Mouse (Mus musculus) intestine, embryonic 15.5 days (tissue): ENCODE results near the gene Gpr15. TPM values are rescaled to one million over a fixed set of nuclear protein-coding genes. Genes with fewer than 3 reads are reported as not detected.

ENCODE experiments used
- ATAC-seq: fragments of 200-750 bp; cut with Nextera tagmentation; 2 replicates; pipeline ENCODE4 v1.8.0; 2017; ENCODE audit warnings: moderate TSS enrichment, moderate library complexity
- H3K27ac ChIP-seq: fragments of 300-500 bp; sonication (generic); 2 replicates; pipeline ENCODE4 v1.5.1; 2015; ENCODE audit warnings: mild to moderate bottlenecking, inconsistent platforms
- H3K27me3 ChIP-seq: fragments of 300-500 bp; sonication (generic); replicated peaks from 2 replicates; pipeline ENCODE4 v1.6.1; 2015; ENCODE audit warnings: inconsistent platforms
- H3K36me3 ChIP-seq: fragments of 300-500 bp; sonication (generic); 2 replicates; pipeline ENCODE4 v1.6.1; 2015; ENCODE audit warnings: inconsistent platforms
- H3K4me1 ChIP-seq: fragments of 300-500 bp; sonication (generic); replicated peaks from 2 replicates; pipeline ENCODE4 v1.6.1; 2015; ENCODE audit warnings: inconsistent platforms
- H3K4me2 ChIP-seq: fragments of 300-500 bp; sonication (generic); replicated peaks from 2 replicates; pipeline ENCODE4 v1.6.1; 2015; ENCODE audit warnings: mild to moderate bottlenecking, inconsistent platforms
- H3K4me3 ChIP-seq: fragments of 300-500 bp; sonication (generic); replicated peaks from 2 replicates; pipeline ENCODE4 v1.5.1; 2015; ENCODE audit warnings: inconsistent platforms
- H3K9ac ChIP-seq: fragments of 300-500 bp; sonication (generic); 2 replicates; pipeline ENCODE4 v1.6.1; 2015; ENCODE audit warnings: inconsistent platforms
- H3K9me3 ChIP-seq: fragments of 300-500 bp; sonication (generic); 2 replicates; pipeline ENCODE4 v1.6.1; 2016; ENCODE audit warnings: inconsistent platforms
- WGBS: fragments of 180-500 bp; shearing (Covaris S2); methylation state at CpG from one replicate; pipeline ENCODE4 v1.1.7; 2015; 5-methylcytosine and 5-hydroxymethylcytosine counted together
- polyA plus RNA-seq: library from polyadenylated mRNA; unstranded; fragments of >200 nt; fragmentation: Nextera tagmentation; extraction: Ambion mirVana; gene quantifications from 2 replicates; pipeline ENCODE4 v1.2.1, GENCODE M21; 2015

The Gpr15 gene
- polyA plus RNA-seq, 1 experiment from 2014 or later, result not detected

- no peak for ATAC-seq
- Histone ChIP-seq H3K9me3 (no peaks in the 10 kb centered on the region), H3K4me1 (no peaks in the 10 kb centered on the region), H3K4me2 (no peak overlapping the region), H3K27me3 (no peaks in the 10 kb centered on the region), H3K27ac (no peak overlapping the region), H3K4me3 (no peak overlapping the region), H3K9ac (no peak overlapping the region), H3K36me3 (0 out of 2 replicates have a peak, but pooled peaks cover 3% of the 10 kb centered on the region)
- WGBS, result 90% methylated on average over 3 of the region's 3 CpGs
Observed at GRCm38 (mm10) chr16:58676633-58677032, 42.2 kb downstream of the Gpr15 start.

GRCm38 (mm10) chr16:58676156-58676555, 42.7 kb downstream of the Gpr15 start:
- Histone ChIP-seq H3K36me3 (0 out of 2 replicates have a peak, but pooled peaks cover 3% of the 10 kb centered on the region), H3K4me3 (no peak overlapping the region), H3K4me2 (no peak overlapping the region), H3K9me3 (no peaks in the 10 kb centered on the region), H3K4me1 (no peaks in the 10 kb centered on the region), H3K27me3 (no peaks in the 10 kb centered on the region), H3K27ac (no peak overlapping the region), H3K9ac (no peak overlapping the region)
- WGBS, result 83% methylated on average over 7 of the region's 7 CpGs
- ATAC-seq, result no peak

- H3K9ac ChIP-seq, result no peak overlapping the region
- H3K27me3 ChIP-seq, result no peaks in the 10 kb centered on the region
- no peak for ATAC-seq
- no peak overlapping the region for H3K4me3 ChIP-seq
- H3K4me2 ChIP-seq, result no peak overlapping the region
- H3K27ac ChIP-seq, result no peak overlapping the region
- H3K9me3 ChIP-seq, result no peaks in the 10 kb centered on the region
- 95% methylated on average over 13 of the region's 13 CpGs for whole genome bisulfite sequencing
- H3K4me1 ChIP-seq, result no peaks in the 10 kb centered on the region
- H3K36me3 ChIP-seq, result 0 out of 2 replicates have a peak, but pooled peaks cover 3% of the 10 kb centered on the region
Observed at GRCm38 (mm10) chr16:58675256-58675655, 43.6 kb downstream of the Gpr15 start.

- Histone ChIP-seq H3K9me3 (no peaks in the 10 kb centered on the region), H3K9ac (no peak overlapping the region), H3K4me1 (no peaks in the 10 kb centered on the region), H3K4me2 (no peak overlapping the region), H3K27ac (no peak overlapping the region), H3K27me3 (no peaks in the 10 kb centered on the region), H3K36me3 (0 out of 2 replicates have a peak, but pooled peaks cover 3% of the 10 kb centered on the region), H3K4me3 (no peak overlapping the region)
- no peak for ATAC-seq
- 93% methylated on average over 15 of the region's 15 CpGs for WGBS
Observed at GRCm38 (mm10) chr16:58673811-58674410, 45.0 kb downstream of the Gpr15 start.

- Histone ChIP-seq H3K9me3 (no peaks in the 10 kb centered on the region), H3K4me1 (no peaks in the 10 kb centered on the region), H3K27ac (no peak overlapping the region), H3K4me2 (no peak overlapping the region), H3K36me3 (0 out of 2 replicates have a peak, but pooled peaks cover 3% of the 10 kb centered on the region), H3K9ac (no peak overlapping the region), H3K4me3 (no peak overlapping the region), H3K27me3 (no peaks in the 10 kb centered on the region)
- 82% methylated on average over 13 of the region's 13 CpGs for WGBS
- no peak for ATAC-seq
Observed at GRCm38 (mm10) chr16:58672396-58672795, 46.5 kb downstream of the Gpr15 start.

- peak overlapping the region; percentile 79; the same call in 1 of the 2 replicates for H3K9ac ChIP-seq
- H3K36me3 ChIP-seq, result 0 out of 2 replicates have a peak, but pooled peaks cover 3% of the 10 kb centered on the region
- H3K4me1 ChIP-seq, result no peaks in the 10 kb centered on the region
- peak overlapping the region; percentile 71 for H3K4me3 ChIP-seq
- 77% methylated on average over 7 of the region's 8 CpGs for WGBS
- H3K9me3 ChIP-seq, result no peaks in the 10 kb centered on the region
- H3K27ac ChIP-seq, result no peak overlapping the region
- H3K27me3 ChIP-seq, result no peaks in the 10 kb centered on the region
- no peak for ATAC-seq
- H3K4me2 ChIP-seq, result peak overlapping the region; percentile 80
Observed at GRCm38 (mm10) chr16:58671212-58671985, 47.5 kb downstream of the Gpr15 start.

GRCm38 (mm10) chr16:58670643-58671042, 48.2 kb downstream of the Gpr15 start:
- Histone ChIP-seq H3K9ac (peak overlapping the region; percentile 79), H3K36me3 (no peaks in the 10 kb centered on the region), H3K9me3 (no peaks in the 10 kb centered on the region), H3K27ac (peak overlapping the region; percentile 86), H3K4me2 (peak overlapping the region; percentile 80), H3K4me1 (no peaks in the 10 kb centered on the region), H3K4me3 (peak overlapping the region; percentile 71), H3K27me3 (no peaks in the 10 kb centered on the region)
- peak; percentile 41 for ATAC-seq
- under 1% methylated on average over 25 of the region's 25 CpGs for WGBS

- peak within 1 kb of the TSS; percentile 71 for H3K4me3 ChIP-seq
- under 1% methylated on average over 51 of the region's 51 CpGs for WGBS
- peak; percentile 99 for ATAC-seq
- peak within 1 kb of the TSS; percentile 79 for H3K9ac ChIP-seq
- H3K36me3 ChIP-seq, result no peaks in the 10 kb centered on the region
- H3K27me3 ChIP-seq, result no peaks in the 10 kb centered on the region
- peak within 1 kb of the TSS; percentile 80 for H3K4me2 ChIP-seq
- H3K9me3 ChIP-seq, result no peaks in the 10 kb centered on the region
- peak within 1 kb of the TSS; percentile 86 for H3K27ac ChIP-seq
- no peaks in the 10 kb centered on the region for H3K4me1 ChIP-seq
Observed at GRCm38 (mm10) chr16:58669917-58670630, 48.8 kb downstream of the Gpr15 start, which contains the start of gene Cpox. Cpox (plus strand) TSS chr16:58670292.

- no peaks in the 10 kb centered on the region for H3K4me1 ChIP-seq
- H3K36me3 ChIP-seq, result no peaks in the 10 kb centered on the region
- H3K27me3 ChIP-seq, result no peaks in the 10 kb centered on the region
- ATAC-seq, result peak; percentile 7
- H3K9ac ChIP-seq, result peak overlapping the region; percentile 79; the same call in 1 of the 2 replicates
- peak overlapping the region; percentile 71; the same call in 1 of the 2 replicates for H3K4me3 ChIP-seq
- 41% methylated on average over 5 of the region's 5 CpGs for WGBS
- H3K9me3 ChIP-seq, result no peaks in the 10 kb centered on the region
- H3K4me2 ChIP-seq, result peak overlapping the region; percentile 80
- H3K27ac ChIP-seq, result peak overlapping the region; percentile 86; the same call in 1 of the 2 replicates
Observed at GRCm38 (mm10) chr16:58669264-58669663, 49.6 kb downstream of the Gpr15 start.

- Histone ChIP-seq H3K27me3 (no peaks in the 10 kb centered on the region), H3K4me3 (no peak overlapping the region), H3K9me3 (no peaks in the 10 kb centered on the region), H3K4me2 (no peak overlapping the region), H3K36me3 (no peaks in the 10 kb centered on the region), H3K9ac (no peak overlapping the region), H3K27ac (0 out of 2 replicates have a peak overlapping the region, but pooled peaks have one; percentile 86), H3K4me1 (no peaks in the 10 kb centered on the region)
- ATAC-seq, result no peak
- 87% methylated on average over 3 of the region's 3 CpGs for WGBS
Observed at GRCm38 (mm10) chr16:58668586-58668985, 50.3 kb downstream of the Gpr15 start.
